Mouse (Mus musculus) cerebellum, postnatal 25 days (tissue): Measurements from ENCODE around the gene Apex2.
A peak's percentile ranks its signal among the peaks of the same experiment; 100 is the strongest.
"Not testable (repeated sequence)": the region's sequence is repeated elsewhere in the genome, so short reads cannot be mapped to it uniquely, and the experiment has no call there.

ENCODE experiments used
- DNase-seq, 2 experiments: peaks; one replicate each; pipeline ENCODE4 v3.0.0; 2021; ENCODE audit warnings: mixed read lengths in 2 of 2

Gene Apex2

GRCm38 (mm10) chrX:150589696-150590095 is at the start of gene Apex2:
Apex2 (minus strand) TSS chrX:150589868.
- no peak for DNase-seq

GRCm38 (mm10) chrX:150636421-150636820 is 46.8 kb upstream of the Apex2 start:
- no peak for DNase-seq

- no peak for DNase-seq
Observed at GRCm38 (mm10) chrX:150598882-150599281, 9.2 kb upstream of the Apex2 start.

DNA sequence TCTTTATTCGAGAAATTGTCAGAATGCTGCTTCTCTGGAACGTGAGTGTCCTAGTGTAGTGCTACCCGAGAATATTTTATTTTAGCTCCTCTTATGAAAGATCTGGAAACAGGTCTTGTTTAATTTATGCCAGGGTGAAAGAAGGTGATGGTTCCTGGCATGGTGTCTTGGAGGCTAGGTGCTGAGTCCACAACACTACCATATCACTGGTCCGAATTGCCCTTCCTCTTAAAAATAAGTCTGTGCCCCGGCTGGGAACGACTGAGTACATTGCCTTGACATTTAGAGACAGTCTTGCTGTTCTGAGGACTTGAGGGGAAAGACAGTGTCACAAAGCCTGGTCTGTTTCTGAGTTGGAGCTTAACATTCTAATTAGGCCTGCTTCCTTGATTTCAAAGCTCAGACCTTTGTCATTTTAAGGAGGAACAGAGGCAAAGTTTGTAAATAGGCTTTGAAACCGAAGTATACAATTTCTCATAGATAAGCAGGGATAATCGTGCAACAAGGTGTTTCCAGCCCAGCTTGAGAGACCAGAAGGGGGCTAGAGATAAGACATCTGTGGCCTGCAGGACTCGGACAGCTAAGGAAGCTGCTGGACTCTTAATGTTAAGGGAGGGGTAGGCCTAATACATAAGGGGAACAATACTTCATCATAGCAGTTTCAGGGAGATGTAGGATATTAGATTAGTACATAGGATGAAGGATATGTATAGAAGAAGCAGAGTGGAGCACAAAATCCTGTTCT is 5.5 kb upstream of the Apex2 start:
- DNase-seq: no peak

DNA sequence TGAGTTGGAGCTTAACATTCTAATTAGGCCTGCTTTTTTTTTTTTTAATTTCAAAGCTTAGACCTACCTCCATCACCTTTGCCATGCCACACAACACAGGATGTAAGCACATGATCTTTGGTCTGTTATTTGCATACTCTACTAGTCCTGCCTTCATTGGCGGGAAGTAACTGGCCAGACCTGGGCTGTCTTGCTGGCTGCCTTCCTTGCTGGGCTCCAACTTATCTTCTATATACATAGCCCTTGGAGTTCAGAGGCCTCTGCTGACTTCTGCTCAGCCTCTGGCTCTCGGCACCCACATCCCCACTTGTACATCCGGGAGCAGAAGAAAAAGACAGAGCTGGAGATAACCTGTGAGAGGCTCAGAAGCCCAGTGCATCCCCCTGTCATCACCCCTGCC is 4.5 kb upstream of the Apex2 start:
- no peak for DNase-seq

GRCm38 (mm10) chrX:150593266-150594035 is 3.8 kb upstream of the Apex2 start:
- DNase-seq: no peak

DNA sequence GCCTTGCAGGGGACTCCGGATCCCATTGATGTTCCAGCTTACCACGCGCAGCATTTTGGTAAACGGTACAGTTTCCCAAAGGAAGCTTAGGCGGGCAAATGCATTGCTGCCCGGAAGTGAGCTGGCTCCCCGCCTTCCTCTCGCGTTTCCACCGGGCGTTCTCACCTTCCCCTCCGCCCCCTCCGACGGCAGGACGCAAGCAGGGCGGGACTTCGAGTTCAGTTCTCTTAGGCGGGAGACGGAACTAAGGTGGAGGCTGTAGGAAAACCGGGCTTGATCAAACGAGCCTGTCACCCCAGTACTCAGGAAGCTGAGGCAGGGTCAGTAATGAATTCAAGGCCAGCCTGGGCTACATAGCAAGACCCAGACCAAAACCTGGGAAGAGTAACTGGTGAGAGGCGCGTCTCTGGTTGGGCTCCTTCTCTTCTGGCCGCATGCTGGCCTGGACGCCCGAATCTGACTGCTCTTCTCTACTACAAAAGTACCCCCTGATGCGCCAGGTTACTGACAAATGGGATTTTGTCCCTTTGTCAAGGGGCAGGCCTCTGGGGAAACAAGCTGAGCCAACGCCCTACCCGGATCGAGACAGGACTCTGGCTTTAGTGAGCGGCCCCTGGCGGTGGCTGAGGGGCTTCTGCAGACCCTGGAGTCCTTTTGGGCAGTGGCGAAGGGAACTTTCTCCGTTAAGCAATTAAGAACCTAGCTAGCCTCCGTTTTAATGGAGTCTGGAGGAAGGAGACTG is 1.5 kb downstream of the Apex2 start, which contains the start of gene Pfkfb1:
TSS of gene Pfkfb1 (plus strand) at position 207 of the 742 bp plus-strand sequence.
- peak; percentile 79 to 87 for DNase-seq

DNA sequence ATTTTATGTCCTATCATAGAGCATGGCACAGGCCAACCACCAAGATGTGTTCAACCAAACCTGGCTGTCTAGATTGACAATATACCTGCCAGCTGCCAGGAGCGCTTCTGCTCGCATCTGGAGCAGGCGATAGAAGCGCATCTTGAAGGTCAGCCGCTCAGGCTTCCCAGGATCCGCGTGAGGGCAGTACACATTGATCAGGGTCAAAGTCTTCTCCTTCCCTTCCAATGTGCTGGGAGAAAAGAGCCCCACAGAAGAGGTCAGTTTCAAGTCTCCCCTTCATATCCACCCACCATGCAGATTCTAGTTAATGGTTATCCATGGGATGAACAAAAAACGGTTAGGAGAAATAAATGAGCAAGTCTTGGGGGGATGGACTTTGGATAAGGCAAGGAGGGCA is 4.6 kb downstream of the Apex2 start:
- DNase-seq: no peak

DNA sequence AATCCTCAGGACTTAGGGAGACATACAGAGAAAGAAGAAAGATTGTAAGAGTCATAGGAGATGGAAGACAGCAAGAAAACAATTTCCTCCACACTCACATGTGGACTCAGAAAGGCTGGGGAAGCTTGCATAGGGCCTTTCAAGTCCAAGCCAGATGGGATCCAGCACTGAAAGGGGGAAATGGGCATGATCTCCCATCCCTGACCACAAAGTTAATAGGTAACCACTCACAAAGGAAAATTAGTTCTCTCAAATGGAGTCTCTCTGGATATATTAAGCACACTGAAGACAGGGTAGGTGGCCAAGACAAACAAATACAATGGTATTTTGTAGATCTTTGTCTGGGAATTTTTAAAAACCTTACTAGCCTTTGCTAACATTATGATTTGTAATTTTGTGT is 7.7 kb downstream of the Apex2 start:
- no peak for DNase-seq

GRCm38 (mm10) chrX:150564644-150565357 is 24.9 kb downstream of the Apex2 start:
- DNase-seq: no peak

DNA sequence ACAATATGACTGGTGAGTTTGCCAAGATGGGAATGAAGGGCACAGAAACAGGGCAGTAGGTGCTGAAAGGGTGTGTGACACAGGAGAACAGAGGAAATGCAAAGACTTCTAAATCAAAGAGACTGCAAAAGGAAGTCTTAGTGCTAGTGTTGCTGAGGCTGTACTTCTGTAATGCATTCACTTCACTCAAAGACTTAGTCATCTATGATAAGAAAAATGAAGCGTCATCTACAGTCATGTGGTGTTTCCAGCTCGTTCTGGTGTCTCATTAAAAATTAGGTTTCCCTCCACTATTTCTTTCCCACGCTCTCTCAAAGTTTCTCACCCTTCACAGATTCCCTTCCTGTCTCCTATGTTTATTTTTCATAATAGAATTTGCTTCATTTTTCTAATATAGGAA is 35.6 kb downstream of the Apex2 start:
- DNase-seq: no peak

- DNase-seq: no peak
Observed at GRCm38 (mm10) chrX:150551986-150552385, 37.7 kb downstream of the Apex2 start.

DNA sequence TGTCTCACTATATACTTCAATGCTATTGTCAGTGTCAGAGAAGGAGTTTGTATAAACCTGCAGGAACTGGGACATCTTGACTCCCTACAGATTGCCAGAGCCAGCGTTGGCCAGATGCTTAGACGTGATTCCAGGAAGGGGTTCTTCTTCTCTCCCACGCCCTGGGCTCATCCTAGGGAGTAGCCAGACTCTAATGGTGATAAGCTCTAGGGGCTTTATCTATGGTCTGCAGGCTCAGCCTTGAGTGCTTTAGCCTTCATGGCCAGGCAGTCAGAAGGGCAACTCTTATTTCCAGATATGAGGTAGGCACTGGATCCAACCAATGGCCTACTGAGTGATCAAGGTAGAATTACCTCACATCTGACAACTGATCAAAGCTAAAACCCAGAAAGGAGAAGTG is 40.0 kb downstream of the Apex2 start:
- DNase-seq: no peak

GRCm38 (mm10) chrX:150547239-150547638 is 42.4 kb downstream of the Apex2 start, which contains the start of gene Alas2:
Alas2 (plus strand) TSS chrX:150547375.
- DNase-seq: no peak

GRCm38 (mm10) chrX:150541684-150542083 is 48.0 kb downstream of the Apex2 start:
- DNase-seq: no peak

GRCm38 (mm10) chrX:150540111-150540510 is 49.6 kb downstream of the Apex2 start:
- no peak for DNase-seq

DNA sequence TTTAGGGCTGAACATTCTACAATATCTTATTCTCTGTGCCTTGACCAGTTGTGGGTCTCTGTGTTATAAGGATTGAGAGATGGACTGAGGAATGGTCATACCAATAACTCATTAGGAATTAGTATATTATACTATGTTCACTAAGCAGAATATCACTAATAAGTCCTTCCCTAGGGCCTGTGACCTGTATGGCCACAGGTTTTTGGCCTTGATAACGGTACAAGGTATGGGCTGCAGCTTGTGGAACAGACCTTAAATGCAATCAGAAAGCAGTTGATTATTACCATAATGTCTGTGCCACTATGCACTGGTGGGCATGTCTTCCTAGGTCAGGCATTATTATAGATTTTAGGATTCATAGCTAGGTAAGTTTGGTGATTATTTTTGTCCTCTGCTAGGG is 73.2 kb downstream of the Apex2 start:
- no peak for DNase-seq

- DNase-seq: no peak
Observed at GRCm38 (mm10) chrX:150516015-150516414, 73.7 kb downstream of the Apex2 start.

GRCm38 (mm10) chrX:150514127-150514526 is 75.5 kb downstream of the Apex2 start:
- no peak for DNase-seq

DNA sequence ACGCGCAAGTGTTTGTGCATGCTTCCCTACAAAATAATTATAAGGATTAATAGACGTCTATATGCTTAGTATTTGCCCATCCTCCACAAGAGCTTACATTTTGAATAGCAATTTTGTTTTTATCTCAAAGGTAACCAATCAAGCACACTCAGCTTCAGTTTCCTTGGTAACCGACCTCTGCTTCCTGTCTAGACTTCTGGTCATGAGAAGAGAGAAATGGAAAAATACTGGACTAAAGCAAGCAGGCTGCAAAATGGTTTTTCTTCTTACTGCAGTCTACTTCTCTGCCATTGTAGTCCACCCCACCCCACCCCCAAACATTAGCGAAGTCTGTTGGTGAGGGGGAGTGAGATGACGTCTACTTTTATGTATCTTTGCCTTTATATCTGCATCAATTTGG is 78.4 kb downstream of the Apex2 start:
- DNase-seq: no peak

- peak in 1 of 2 experiments; percentile 31 for DNase-seq
Observed at GRCm38 (mm10) chrX:150510631-150511030, 79.0 kb downstream of the Apex2 start.

GRCm38 (mm10) chrX:150508696-150509095 is 81.0 kb downstream of the Apex2 start:
- no peak for DNase-seq

GRCm38 (mm10) chrX:150487811-150488210 is 101.9 kb downstream of the Apex2 start:
- not testable (repeated sequence) for DNase-seq
